Mouse (Mus musculus) right cerebral cortex, adult 2 months (tissue): ENCODE measurements around the gene Scd2.
"Not testable (repeated sequence)": the region's sequence is repeated elsewhere in the genome, so short reads cannot be mapped to it uniquely, and the experiment has no call there.

Experiments
- DNase-seq, 2 experiments: peaks; one replicate each; pipeline ENCODE4 v3.0.0; 2021 to 2022; ENCODE audit warnings: low spot score in 2 of 2

Gene Scd2

GRCm38 (mm10) chr19:44292941-44293768 is at the start of gene Scd2:
Scd2 (plus strand) TSS chr19:44293674.
- DNase-seq, result no peak

GRCm38 (mm10) chr19:44245761-44246171 is 47.7 kb upstream of the Scd2 start:
- peak in 1 of 2 experiments; percentile 43 for DNase-seq

- DNase-seq, result no peak
These were observed 47.0 kb upstream of the Scd2 start for GRCm38 (mm10) chr19:44246341-44246911.

GRCm38 (mm10) chr19:44247281-44248080 is 46.0 kb upstream of the Scd2 start:
- DNase-seq, result peak in 1 of 2 experiments; percentile 21

GRCm38 (mm10) chr19:44248081-44248853 is 45.2 kb upstream of the Scd2 start:
- DNase-seq, result peak; percentile 89 to 90

DNA sequence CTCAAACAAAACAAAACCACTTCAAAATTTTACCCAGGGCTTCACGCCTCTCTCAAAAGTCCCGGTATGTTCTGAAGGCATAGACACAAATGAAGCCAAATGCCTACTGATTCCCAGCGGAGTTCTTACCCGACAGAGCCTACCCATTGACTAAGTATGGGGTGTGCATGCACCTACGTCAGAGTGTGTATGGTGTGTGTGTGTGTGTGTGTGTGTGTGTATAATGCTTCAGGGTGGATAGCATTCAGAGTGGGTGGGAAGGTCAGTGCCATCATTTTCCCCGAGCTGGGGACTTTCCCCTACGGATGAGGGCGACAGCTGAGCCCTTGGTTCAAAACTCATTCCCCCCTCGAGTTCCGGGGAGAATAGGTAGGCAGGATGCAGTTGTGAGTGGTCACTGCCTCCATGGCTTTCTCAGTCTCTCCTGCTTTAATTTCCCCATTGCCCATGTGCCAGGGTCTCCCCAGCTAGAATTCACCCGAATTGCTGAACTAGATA is 44.6 kb upstream of the Scd2 start:
- no peak for DNase-seq

DNA sequence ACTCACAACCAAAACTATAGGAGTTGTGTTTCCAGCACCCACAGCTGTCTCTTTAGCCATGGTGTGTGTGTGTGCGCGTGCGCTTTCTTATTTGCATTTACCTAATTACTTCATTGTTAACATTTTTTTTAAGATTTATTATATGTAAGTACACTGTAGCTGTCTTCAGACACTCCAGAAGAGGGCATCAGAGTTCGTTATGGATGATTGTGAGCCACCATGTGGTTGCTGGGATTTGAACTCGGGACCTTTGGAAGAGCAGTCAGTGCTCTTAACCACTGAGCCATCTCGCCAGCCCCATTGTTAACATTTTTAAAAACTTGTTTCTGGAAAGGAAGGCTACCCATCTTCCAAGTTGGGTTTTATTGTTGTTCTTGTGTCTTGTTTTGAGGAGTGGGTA is 42.3 kb upstream of the Scd2 start:
- not testable (repeated sequence) for DNase-seq

- DNase-seq, result no peak
These were observed 41.4 kb upstream of the Scd2 start for GRCm38 (mm10) chr19:44251936-44252558.

DNA sequence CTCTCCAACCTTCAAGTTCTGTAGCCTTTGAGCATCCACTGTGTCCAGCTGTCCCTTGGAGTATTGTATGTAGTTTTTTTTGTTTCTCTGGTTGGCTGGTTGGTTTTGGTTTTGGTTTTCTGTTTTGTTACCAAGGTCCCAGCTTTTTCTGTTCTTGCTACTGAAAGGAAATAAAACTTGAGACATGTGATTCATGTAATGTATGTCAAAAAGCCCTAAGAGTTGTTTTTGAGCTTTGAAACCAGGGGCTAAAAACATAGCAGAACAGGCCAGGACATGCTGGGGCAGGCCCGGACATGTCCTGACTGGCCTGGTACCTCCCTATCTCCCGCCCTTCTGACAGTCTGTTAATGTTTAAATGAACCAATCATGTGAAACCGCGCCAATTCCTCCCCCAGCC is 39.4 kb upstream of the Scd2 start:
- DNase-seq, result not testable (repeated sequence)

- no peak for DNase-seq
These were observed 36.0 kb upstream of the Scd2 start for GRCm38 (mm10) chr19:44257377-44257966.

- no peak for DNase-seq
These were observed 34.0 kb upstream of the Scd2 start for GRCm38 (mm10) chr19:44259484-44259883.

- DNase-seq, result no peak
These were observed 33.0 kb upstream of the Scd2 start for GRCm38 (mm10) chr19:44260487-44260886.

DNA sequence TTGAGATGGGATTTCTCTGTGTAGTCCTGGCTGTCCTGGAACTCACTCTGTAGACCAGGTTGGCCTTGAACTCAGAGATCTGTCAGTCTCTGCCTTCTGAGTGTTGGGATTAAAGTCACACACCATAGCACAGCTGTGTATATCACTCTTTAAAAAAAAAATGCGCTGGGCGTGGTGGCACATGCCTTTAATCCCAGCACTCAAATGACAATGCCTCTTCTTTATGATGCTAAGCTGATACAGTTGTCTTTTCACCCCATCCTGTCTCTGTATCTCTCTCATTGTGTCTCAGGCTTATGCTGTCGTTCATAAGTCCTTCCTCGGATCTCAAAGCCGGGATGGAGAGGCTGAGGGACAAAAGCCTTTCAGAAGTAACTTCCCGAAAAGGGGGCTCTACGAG is 31.7 kb upstream of the Scd2 start:
- no peak for DNase-seq

DNA sequence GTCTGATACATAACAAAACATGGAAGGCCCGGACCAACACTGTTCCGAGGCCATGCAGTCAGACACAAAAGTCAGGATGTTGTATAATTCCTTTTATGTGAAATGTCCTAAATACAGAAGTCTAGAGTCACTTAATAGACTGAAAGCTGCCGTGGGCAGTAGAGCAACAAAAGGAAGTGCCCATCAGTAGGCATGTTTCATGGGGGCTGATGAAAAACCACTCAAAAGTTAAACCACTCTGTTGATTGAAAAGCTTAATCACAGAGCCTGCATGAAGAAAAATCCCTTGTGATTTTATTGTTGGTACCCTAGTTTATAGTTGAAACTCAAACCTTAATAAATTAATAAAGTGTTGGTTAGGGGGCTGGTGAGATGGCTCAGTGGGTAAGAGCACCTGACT is 29.9 kb upstream of the Scd2 start:
- no peak for DNase-seq

GRCm38 (mm10) chr19:44264226-44264625 is 29.2 kb upstream of the Scd2 start:
- DNase-seq, result no peak

GRCm38 (mm10) chr19:44265300-44265699 is 28.2 kb upstream of the Scd2 start:
- DNase-seq, result no peak

- DNase-seq, result no peak
These were observed 27.6 kb upstream of the Scd2 start for GRCm38 (mm10) chr19:44265911-44266337.

GRCm38 (mm10) chr19:44266458-44266823 is 27.0 kb upstream of the Scd2 start:
- no peak for DNase-seq

DNA sequence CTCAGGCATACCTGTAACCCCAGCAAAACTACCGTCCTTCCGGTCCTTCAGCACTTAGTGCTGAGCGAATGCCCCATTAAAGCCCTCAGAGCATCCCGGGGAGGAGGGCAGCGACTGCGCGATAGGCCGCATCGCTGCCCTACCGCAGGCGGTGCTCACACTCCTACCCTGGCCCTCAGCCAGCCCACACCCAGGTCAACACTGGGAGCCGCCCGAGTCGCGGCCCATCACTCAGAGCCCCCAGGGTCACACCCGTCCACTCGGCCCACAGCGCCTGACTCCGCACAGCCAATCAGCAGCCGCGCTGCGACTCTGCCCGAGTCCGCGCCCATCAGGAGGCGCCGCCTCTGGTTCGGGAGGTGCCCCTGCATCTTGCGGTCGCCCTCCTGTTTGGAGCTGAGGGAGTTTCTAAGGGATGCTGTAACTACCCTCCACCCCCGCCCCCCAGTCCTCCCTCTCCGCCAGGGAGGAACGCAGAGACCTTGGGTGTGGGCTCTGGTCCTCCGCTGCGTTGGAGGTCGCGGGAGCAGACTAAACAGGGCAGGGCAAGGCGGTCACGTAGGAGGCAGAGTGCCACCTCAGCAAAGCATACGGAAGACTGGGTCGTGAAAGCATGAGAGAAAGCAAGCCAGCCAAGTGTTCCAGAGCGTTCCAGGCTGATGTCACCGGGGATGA is 26.5 kb upstream of the Scd2 start:
- DNase-seq, result peak; percentile 84 to 89

- peak in 1 of 2 experiments; percentile 11 for DNase-seq
These were observed 25.9 kb upstream of the Scd2 start for GRCm38 (mm10) chr19:44267499-44268002.
